Mouse (Mus musculus) embryo, embryonic 10 days (tissue): ENCODE results near the gene Platr17.
"Not testable (repeated sequence)": the region's sequence is repeated elsewhere in the genome, so short reads cannot be mapped to it uniquely, and the experiment has no call there.

Experiments used
- DNase-seq: peaks from one replicate; pipeline ENCODE4 v3.0.0-alpha.2; 2015; ENCODE audit warnings: low spot score

Platr17 gene

DNA sequence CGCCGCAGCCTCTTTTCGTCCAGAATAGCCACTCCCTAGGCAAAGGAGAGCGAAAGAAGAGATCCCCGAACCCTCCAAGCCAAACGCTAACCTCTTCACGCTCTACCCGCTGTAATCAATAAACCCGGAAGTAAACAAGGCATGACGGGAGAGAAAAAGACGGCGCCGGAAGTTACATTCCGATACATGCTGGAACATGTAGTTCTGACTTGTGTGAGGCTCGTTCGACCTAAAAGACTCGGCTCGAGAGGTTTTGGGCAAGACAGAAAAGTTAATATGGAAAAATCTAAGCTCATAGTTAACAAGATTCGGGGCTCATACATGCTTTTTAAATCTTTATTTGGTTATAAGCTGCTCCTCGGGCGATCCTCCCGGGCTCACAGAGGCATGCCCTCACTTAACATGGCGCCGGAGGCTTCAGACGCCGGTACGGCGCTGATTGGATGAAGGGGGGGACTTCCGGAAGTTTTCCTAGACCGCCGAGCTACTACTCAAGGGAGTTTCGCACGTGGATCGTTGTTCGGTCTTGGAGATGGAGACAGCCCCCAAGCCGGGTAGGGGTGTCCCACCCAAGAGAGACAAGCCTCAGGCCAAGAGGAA is 35.4 kb downstream of the Platr17 start, which contains the start of the genes Pfdn6 and Wdr46:
Gene Pfdn6, minus strand, starts transcription at position 138 of the 600 bp plus-strand sequence.
Gene Wdr46, plus strand, starts transcription at position 455 of the 600 bp plus-strand sequence.
- DNase-seq, result peak; percentile 89

GRCm38 (mm10) chr17:33940981-33941380 is 36.0 kb downstream of the Platr17 start:
- no peak for DNase-seq

GRCm38 (mm10) chr17:33941381-33941780 is 36.4 kb downstream of the Platr17 start:
- no peak for DNase-seq

- DNase-seq, result no peak
Measured at GRCm38 (mm10) chr17:33943454-33943853, 38.5 kb downstream of the Platr17 start.

DNA sequence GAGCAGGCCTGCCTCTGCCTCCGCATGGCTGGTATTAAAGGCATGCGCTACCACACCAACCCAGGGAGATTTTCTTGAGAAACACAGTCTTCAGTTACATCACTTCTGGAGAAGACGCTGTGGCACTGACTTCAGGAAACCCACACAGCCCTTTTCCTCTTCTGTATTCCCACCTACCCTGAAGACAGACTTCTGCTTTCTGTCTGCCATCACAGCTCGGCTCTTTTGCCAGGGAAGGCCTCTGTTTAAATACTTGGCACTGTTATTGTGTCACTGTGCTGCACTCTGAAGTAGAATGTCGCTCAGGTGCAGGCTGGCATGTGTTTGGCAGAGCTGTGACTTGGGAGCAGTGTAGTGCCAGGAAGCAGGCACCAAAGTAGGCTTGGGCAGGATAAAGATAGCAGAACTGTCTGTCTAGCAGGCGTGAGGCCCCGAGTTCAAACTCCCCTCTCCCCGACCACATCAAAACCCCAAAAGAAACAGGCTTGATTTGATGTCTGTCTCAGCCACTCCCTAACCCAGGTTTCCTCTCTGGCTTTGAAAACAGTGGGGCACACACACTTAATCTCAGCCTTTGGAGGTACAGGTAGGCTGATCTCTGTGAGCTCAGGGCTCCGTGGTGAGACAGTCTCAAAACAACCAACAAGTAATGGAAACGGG is 42.6 kb downstream of the Platr17 start:
- no peak for DNase-seq

GRCm38 (mm10) chr17:33948090-33948904 is 43.4 kb downstream of the Platr17 start:
- no peak for DNase-seq

DNA sequence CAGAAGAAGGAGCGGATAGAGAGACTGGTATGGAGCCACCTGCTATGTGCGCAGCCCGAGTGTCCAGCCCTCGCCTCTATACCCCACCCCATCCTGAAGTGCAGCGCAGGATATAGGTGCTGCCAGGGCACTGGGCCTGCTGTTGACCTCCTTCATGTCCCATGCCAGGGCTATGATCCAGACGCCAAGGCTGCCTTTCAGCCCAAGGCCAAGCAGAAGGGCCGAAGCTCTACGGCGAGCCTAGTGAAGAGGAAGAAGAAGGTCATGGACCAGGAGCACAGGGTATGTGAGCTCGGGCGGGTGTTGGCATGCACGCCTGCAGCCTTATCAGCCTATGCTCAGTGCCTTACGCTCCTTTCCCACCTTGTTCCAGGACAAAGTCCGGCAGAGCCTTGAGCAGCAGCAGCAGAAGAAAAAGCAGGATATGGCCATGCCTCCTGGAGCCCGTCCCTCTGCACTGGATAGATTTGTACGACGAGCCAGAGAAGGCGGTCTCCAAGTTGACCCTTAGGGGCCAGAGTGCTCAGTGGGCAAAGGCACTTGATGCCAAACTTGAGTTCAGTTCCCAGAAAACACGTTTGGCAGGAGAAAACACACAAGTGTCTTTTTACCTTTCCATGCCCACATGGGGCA is 44.1 kb downstream of the Platr17 start:
- DNase-seq, result no peak

DNA sequence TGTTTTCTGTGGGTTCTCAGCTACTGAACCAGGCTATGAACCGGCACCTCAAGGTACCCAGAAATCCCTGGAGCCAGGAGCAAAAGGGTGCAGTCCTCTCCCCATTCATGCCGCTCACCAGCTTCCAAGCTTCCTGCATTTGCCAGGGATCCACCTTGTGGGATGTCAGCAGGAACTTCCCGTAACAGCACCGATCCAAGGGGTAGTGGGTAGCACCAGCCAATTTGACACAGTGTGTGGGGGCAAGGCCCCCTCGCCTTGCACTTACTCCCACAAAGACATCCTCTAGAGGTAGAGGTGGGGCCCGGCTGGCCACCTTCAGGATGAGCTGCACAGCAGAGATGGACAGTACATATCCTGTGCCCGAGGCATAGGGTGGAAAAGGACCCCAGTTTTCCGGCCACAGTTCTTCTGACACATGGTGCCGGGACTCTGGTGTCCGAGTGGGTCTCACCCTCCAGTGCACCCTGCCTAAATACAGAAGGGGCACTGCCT is 45.2 kb downstream of the Platr17 start:
- no peak for DNase-seq

- DNase-seq, result peak; percentile 91
Measured at GRCm38 (mm10) chr17:33951021-33951946, 46.3 kb downstream of the Platr17 start, which contains the start of gene B3galt4. Gene B3galt4, minus strand, starts transcription at chr17:33951488.

DNA sequence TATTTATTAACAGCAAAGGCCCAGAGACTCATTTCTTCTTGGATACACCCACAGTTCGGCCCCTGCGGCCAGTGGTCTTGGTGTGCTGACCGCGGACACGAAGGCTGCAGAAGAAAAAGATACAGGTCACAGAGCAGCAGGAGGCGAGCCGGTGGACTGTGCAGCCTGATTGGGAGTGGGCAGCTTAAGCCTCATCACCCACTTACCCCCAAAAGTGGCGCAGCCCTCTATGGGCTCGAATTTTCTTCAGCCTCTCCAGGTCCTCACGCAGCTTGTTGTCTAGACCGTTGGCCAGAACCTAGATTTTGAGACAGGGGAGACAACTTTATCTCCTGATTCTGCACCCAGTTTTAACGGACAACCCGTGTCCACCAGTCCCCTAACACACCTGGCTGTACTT is 47.1 kb downstream of the Platr17 start:
- DNase-seq, result not testable (repeated sequence)

DNA sequence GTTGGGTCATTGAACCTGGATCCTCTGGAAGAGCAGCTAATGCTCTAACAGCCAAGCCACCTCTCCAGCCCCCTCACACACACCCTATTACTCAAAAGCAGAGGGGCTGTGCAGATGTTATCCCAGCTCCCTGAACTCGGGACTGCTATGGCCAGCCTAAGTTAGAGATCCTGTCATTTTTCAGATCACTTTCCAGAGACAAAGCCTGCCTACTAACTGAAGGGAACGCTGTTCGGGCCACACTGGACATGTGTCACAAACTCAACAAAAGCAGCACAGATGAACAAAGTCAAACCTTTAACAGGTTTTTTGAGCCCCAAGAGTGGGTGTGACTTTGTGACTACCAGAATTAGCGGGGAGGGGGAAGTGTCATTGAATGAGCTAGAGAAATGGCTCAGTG is 47.9 kb downstream of the Platr17 start:
- DNase-seq, result no peak

DNA sequence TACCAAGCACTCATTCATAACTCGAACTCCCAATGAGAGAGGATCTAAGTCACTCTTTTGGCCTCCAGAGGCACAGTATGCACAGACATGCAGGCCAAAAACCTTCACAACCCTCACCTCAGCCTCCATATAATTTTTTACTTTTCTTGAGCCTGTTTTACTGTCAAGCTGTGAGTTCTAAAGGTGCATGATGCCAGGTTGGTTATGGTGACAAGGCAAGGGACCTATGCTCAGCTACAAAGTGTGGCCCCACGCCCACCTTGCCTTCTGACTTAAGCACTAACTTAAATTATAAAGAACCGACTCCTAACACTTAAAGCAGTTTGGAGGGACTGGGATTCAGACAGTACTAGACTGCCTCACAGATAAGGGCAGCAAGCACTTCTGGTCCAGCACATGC is 48.4 kb downstream of the Platr17 start:
- no peak for DNase-seq

GRCm38 (mm10) chr17:33953961-33954565 is 49.1 kb downstream of the Platr17 start:
- DNase-seq, result no peak

DNA sequence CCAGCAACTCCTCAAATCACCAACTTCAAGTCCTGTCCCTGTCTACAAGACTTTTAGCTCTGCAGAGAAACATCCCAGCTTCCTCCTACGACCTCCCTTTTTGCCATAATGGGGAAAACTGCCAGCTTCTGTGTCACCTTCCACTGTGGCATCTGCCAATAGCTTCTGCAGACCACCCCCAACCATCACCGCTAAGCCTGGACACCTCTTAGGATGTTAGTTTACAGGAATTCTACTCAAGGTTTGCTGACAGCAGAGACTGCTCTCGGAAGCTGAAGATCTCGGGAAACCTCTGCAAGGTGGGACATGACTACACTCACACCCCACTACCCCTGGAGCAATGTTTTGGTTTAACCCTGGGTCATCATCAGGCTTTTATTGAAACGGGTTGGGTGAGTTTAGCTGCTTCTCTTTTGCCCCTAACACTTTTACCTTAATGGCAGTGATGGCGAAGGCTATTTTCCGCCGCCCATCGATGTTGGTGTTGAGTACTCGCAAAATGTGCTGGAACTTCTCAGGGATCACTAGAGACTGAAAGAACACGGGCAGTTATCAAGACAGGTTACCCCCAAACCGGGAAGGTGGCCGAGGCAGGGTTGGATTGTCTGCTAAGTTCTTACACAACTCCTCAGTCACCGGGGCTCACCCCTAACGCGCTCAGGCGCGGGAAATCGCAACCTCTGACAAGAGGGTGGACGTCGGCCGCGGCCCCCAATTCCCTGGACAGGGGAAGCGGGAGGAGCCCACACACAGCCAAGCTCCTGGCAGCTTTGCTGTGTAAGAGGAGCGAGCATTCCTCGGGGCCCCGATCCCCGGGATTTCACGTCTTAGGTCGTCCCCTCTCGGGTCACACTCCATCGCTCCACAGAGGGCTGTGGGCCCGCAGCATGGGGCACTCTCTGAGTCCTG is 50.0 kb downstream of the Platr17 start:
- DNase-seq, result peak; percentile 28

GRCm38 (mm10) chr17:33955555-33956214 is 50.8 kb downstream of the Platr17 start, which contains the start of the genes Vps52 and Rps18:
Gene Vps52, plus strand, starts transcription at chr17:33955812.
Gene Rps18, minus strand, starts transcription at chr17:33956001.
- peak; percentile 96 for DNase-seq
